Mouse (Mus musculus) cerebellum, adult 8-10 months (tissue): Measurements from ENCODE around the gene Zmynd8.
A peak's percentile ranks its signal among the peaks of the same experiment; 100 is the strongest.

Experiments used
- DNase-seq: peaks from one replicate; pipeline ENCODE4 v3.0.0; 2022

Zmynd8 gene

GRCm38 (mm10) chr2:165792431-165793282, 106.2 kb downstream of the Zmynd8 start:
- no peak for DNase-seq

- DNase-seq = peak; percentile 61
These were observed 107.2 kb downstream of the Zmynd8 start for GRCm38 (mm10) chr2:165791657-165792056.

DNA sequence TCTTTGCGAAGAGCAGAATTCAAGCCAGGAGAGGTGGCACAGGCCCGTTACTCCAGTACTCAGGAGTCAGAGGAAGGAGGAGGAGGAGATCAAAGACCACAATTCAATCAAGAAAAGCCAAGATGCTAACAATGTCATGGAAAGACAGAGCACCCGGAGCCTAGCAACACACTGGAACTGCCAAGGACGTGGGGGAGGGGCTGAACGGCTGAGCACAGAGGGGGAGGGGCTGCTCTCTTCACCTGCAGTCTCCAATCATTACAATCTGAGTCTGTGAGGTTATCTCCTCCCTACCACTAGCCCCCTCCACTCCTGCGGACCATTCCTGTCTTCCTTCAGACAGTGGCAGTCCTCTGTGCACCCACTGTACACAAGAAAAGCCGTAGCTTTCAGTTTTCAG, 107.8 kb downstream of the Zmynd8 start:
- no peak for DNase-seq

- DNase-seq = no peak
These were observed 109.1 kb downstream of the Zmynd8 start for GRCm38 (mm10) chr2:165789667-165790066.

GRCm38 (mm10) chr2:165788796-165789195, 110.0 kb downstream of the Zmynd8 start:
- DNase-seq = no peak

- peak; percentile 88 for DNase-seq
These were observed 110.8 kb downstream of the Zmynd8 start for GRCm38 (mm10) chr2:165788005-165788404.

DNA sequence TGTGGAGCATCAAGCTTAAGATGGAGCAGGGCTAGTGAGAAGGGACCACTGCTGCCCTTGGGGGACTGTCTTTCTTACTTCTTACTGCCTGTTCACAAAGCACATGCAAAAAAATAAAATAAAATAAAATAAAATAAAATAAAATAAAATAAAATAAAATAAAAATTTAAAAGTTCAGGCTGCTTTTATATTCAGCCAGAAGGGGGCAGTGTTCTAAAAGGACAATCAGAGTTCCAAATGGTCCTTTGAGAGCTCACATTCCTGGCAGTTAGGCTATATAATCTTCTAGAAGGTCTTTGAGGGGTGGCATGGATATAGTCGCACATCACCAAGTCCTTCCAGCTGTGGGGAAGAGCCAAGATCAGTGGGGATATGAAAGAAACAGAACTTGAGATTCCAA, 112.3 kb downstream of the Zmynd8 start:
- DNase-seq = no peak

- DNase-seq = peak; percentile 46
These were observed 113.3 kb downstream of the Zmynd8 start for GRCm38 (mm10) chr2:165785312-165786036.

- peak; percentile 77 for DNase-seq
These were observed 116.5 kb downstream of the Zmynd8 start for GRCm38 (mm10) chr2:165782324-165782723.

- peak; percentile 81 for DNase-seq
These were observed 119.9 kb downstream of the Zmynd8 start for GRCm38 (mm10) chr2:165778927-165779326.

DNA sequence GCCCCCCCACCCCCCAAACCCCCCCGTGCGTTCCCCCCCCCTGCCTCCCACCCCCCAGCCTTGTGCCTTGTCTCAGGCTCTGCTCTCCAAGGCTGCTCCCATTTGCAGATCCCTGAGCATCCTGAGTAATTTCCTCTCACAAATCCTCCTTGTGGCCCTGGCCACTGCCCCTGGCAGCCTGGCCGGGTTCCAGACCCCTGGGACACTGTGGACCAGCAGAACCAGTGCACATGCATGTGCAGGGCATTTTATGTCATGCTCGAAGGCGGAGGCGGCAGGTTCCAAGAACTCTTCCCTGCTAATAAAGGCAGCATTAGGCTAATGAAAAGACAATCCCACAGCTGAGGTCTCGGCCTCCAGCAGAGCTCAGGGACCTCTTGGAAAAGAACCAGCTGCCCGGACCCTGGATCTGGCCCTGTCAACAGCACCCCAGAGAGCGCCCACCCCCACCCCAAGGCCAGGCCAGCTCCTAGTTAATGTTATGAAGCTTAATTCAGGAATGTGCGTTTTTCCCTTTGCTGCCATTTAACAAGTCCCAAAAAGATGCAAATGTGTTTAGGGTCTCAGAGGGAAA, 129.4 kb downstream of the Zmynd8 start:
- DNase-seq = no peak

DNA sequence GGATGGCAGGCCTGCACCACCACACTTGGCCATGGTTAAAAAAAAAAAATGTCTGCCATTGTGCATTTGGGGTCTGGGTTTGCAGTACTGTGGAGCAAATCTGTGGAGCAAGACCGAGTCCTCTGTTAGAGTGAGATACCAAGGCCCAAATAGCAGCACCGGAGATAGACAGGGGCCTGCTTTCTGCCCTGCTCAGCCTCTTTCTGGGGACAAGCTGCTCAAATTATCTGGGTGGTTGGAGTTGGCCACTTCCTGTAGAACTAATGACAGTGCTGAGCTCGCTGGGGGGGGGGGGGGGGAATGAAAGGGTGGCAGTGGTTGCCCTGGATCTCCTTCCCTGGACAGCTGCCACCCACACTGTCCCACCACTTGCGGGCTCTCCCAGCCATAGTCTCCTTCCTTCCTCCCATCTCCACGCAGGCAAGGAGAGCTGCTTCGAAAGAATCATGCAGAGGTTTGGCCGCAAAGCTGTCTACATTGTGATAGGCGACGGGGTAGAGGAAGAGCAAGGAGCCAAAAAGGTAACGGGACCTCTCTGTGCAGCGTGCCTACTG, 129.9 kb downstream of the Zmynd8 start:
- DNase-seq = no peak

GRCm38 (mm10) chr2:165759421-165759985, 139.3 kb downstream of the Zmynd8 start:
- no peak for DNase-seq

DNA sequence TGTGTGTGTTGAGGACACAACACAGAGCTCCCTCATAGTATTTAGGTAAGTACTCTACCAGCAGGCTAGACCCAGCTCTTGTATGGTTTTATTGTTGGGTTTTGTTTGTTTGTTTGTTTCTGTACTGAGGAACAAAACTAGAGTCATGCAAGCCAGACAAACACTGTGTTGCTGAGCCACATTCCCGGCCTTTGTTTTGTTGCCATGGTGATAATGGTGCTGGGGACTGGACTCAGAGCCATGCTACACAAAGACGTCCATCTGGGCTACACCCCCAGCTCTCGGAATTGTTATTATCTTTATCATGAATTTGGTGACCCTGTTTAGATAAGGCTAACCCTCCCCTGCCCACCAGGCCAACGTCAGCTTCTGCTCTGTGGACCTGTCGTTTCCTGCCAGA, 140.3 kb downstream of the Zmynd8 start:
- no peak for DNase-seq

- no peak for DNase-seq
These were observed 141.0 kb downstream of the Zmynd8 start for GRCm38 (mm10) chr2:165757799-165758198.

- no peak for DNase-seq
These were observed 146.1 kb downstream of the Zmynd8 start for GRCm38 (mm10) chr2:165752704-165753103.

- DNase-seq = no peak
These were observed 147.7 kb downstream of the Zmynd8 start for GRCm38 (mm10) chr2:165751068-165751467.

- DNase-seq = no peak
These were observed 150.4 kb downstream of the Zmynd8 start for GRCm38 (mm10) chr2:165748426-165748825.

- DNase-seq = no peak
These were observed 150.8 kb downstream of the Zmynd8 start for GRCm38 (mm10) chr2:165747975-165748374.

GRCm38 (mm10) chr2:165745306-165746098, 153.3 kb downstream of the Zmynd8 start:
- no peak for DNase-seq

GRCm38 (mm10) chr2:165742210-165742786, 156.5 kb downstream of the Zmynd8 start:
- DNase-seq = no peak

DNA sequence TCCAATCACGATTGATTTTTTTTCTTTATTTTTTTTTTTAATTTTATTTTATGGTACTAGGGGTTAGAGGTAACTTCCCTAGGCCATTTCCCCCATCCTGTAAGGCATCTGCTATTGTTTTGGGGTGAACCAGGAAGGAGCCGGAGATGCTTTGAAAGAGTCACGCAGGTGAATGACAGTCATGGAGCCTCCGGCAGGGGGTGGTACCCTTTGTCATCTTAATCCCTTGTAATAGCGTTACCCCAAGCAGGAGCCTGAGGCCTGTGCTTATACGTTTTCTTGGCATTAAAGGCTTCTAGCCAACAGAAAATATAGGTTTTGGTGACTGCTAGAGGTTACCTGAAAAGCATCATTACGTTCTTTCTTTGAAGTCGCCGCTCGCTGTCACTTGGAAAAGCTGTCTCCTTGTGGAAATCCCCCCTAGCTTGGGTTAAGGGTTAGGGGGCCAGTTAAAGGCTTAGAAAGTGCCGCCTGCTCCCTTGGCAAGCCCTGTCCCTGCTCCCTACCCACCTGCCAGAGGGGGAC, 157.2 kb downstream of the Zmynd8 start:
- no peak for DNase-seq
